ENCODE assay signal across 8 mouse cellular contexts in genomic region chr6:31596346-31597135, GRCm38 (mm10). TPM values are rescaled to one million over a fixed set of nuclear protein-coding genes. Genes with fewer than 3 reads are reported as not detected.
A peak's percentile ranks its signal among the peaks of the same experiment; 100 is the strongest.
DNase-seq lines count a peak whose midpoint lies in the region; ATAC-seq lines count a peak whose summit lies in the region.

No protein-coding gene starts in this region.

- H3K4me3 ChIP-seq in hindbrain, embryonic 15.5 days, result no peak overlapping the region
- no peak overlapping the region for H3K4me3 ChIP-seq in midbrain, embryonic 15.5 days

- intact Hi-C loops in left cerebral cortex, postnatal 14 days (cut with DNase I), result no loop called here

- DNase-seq in layer of hippocampus, adult 11-12 months (ENCODE audit: low spot score), result peak; percentile 55
- DNase-seq in layer of hippocampus, adult 9-10 months (ENCODE audit: low spot score), result no peak
- peak; percentile 46 to 48 for DNase-seq in frontal cortex, adult 2 months (ENCODE audit: extremely low spot score in 1 of 2, low spot score in 1 of 2)
- peak; percentile 65 to 76 for DNase-seq in left cerebral cortex, postnatal 14 days (ENCODE audit: low spot score in 2 of 2)
- DNase-seq in thymus, postnatal 25 days, result no peak
- DNase-seq in cerebellum, adult 9-11 months, result no peak

- no peaks in the 10 kb centered on the region for H3K27me3 ChIP-seq in hindbrain, embryonic 15.5 days
- no peaks in the 10 kb centered on the region for H3K27me3 ChIP-seq in midbrain, embryonic 15.5 days (replicated peaks)

- peaks cover 34% of the 10 kb centered on the region for H3K4me1 ChIP-seq in hindbrain, embryonic 15.5 days (replicated peaks)
- peaks cover 15% of the 10 kb centered on the region for H3K4me1 ChIP-seq in midbrain, embryonic 15.5 days

- no peaks in the 10 kb centered on the region for H3K9me3 ChIP-seq in hindbrain, embryonic 15.5 days
- no peaks in the 10 kb centered on the region for H3K9me3 ChIP-seq in midbrain, embryonic 15.5 days

- peak overlapping the region; percentile 22 for H3K4me2 ChIP-seq in hindbrain, embryonic 15.5 days
- peak overlapping the region; percentile 24 for H3K4me2 ChIP-seq in midbrain, embryonic 15.5 days

- peak overlapping the region; percentile 81 for H3K27ac ChIP-seq in hindbrain, embryonic 15.5 days (replicated peaks)
- H3K27ac ChIP-seq in midbrain, embryonic 15.5 days, result peak overlapping the region; percentile 83

- 4% methylated on average over 20 of the region's 20 CpGs for WGBS in hindbrain, embryonic 15.5 days
- WGBS in midbrain, embryonic 15.5 days, result 4% methylated on average over 20 of the region's 20 CpGs

- H3K36me3 ChIP-seq in hindbrain, embryonic 15.5 days, result no peaks in the 10 kb centered on the region
- H3K36me3 ChIP-seq in midbrain, embryonic 15.5 days (replicated peaks), result no peaks in the 10 kb centered on the region

- no peak overlapping the region for H3K9ac ChIP-seq in hindbrain, embryonic 15.5 days
- no peak overlapping the region for H3K9ac ChIP-seq in midbrain, embryonic 15.5 days

- peak; percentile 86 for ATAC-seq in hindbrain, embryonic 15.5 days (ENCODE audit: low FRiP score, low read depth)
- ATAC-seq in midbrain, embryonic 15.5 days (replicated peaks), result peak; percentile 82

RNA-seq across cellular contexts. Expression of gene Podxl, which starts 32.8 kb away (rescaled TPM):
- polyA plus RNA-seq in frontal cortex, adult 2 months (2012; rRNA removed), result 17.7 and 18.4 TPM in 2 replicates
- polyA plus RNA-seq in hindbrain, embryonic 15.5 days (2015; fragmentation: Nextera tagmentation; extraction: Ambion mirVana), result 9.8 and 13.4 TPM in 2 replicates
- total RNA-seq in left cerebral cortex, postnatal 14 days (2021), result 10 to 100 TPM; 18.6 to 18.7 TPM
- 12.0 and 12.3 TPM in 2 replicates for polyA plus RNA-seq in midbrain, embryonic 15.5 days (2015; fragmentation: Nextera tagmentation; extraction: Ambion mirVana)

Comparison
In these comparisons a context has a peak if more than half of its experiments do, and no peak if none do; other contexts are left out.
1. DNase-seq: peak in layer of hippocampus, adult 11-12 months (single experiment), frontal cortex, adult 2 months (2 of 2) and left cerebral cortex, postnatal 14 days (2 of 2); none in layer of hippocampus, adult 9-10 months (single experiment), thymus, postnatal 25 days (single experiment) and cerebellum, adult 9-11 months (single experiment).